Comparison of ENCODE assay signal across 18 mouse cellular contexts in genomic region chr8:123329961-123330360, GRCm38 (mm10). TPM values are rescaled to one million over a fixed set of nuclear protein-coding genes. Genes with fewer than 3 reads are reported as not detected.
"Had no signal": no experiment of that assay in that cellular context is flagged by ENCODE, and none has a peak within 500 bp of the region (broad histone marks: within the 10 kb centered on the region; RNA-seq: fewer than 3 reads in every experiment).

No protein-coding gene starts in this region.

- H3K9ac ChIP-seq: liver, postnatal 0 days; lung, embryonic 15.5 days; midbrain, embryonic 13.5 days; midbrain, embryonic 15.5 days; neural tube, embryonic 12.5 days had no signal

- H3K36me3 ChIP-seq: lung, embryonic 15.5 days; midbrain, embryonic 13.5 days; midbrain, embryonic 15.5 days; neural tube, embryonic 12.5 days had no signal

- H3K9me3 ChIP-seq: lung, embryonic 15.5 days; megakaryocyte, embryonic 14.5 days; midbrain, embryonic 13.5 days; midbrain, embryonic 15.5 days; neural tube, embryonic 12.5 days had no signal

- DNase-seq: liver, postnatal 0 days; lung, adult 2 months; lung, postnatal 14 days; lung, postnatal 36 days; right cerebral cortex, postnatal 14 days; spleen, adult 18-20 months; thymus, adult 18-20 months; thymus, postnatal 14 days; thymus, postnatal 4 days had no signal

- H3K27me3 ChIP-seq: midbrain, embryonic 13.5 days; midbrain, embryonic 15.5 days; neural tube, embryonic 12.5 days had no signal

- H3K4me3 ChIP-seq: lung, embryonic 15.5 days; megakaryocyte, embryonic 14.5 days; midbrain, embryonic 13.5 days; midbrain, embryonic 15.5 days; neural tube, embryonic 12.5 days had no signal

- H3K27ac ChIP-seq: lung, embryonic 15.5 days; macrophage; midbrain, embryonic 13.5 days; midbrain, embryonic 15.5 days; neural tube, embryonic 12.5 days had no signal

- ATAC-seq: liver, postnatal 0 days; lung, postnatal 0 days; midbrain, embryonic 13.5 days; midbrain, embryonic 15.5 days had no signal

- H3K4me2 ChIP-seq: lung, embryonic 15.5 days; midbrain, embryonic 11.5 days; midbrain, embryonic 13.5 days; midbrain, embryonic 15.5 days; neural tube, embryonic 12.5 days had no signal

RNA-seq across cellular contexts. Expression of gene Spire2, which starts 2.6 kb away (rescaled TPM):
- total RNA-seq: monocyte, adult 5-6 weeks had no signal
- polyA plus RNA-seq: macrophage had no signal
